Mouse (Mus musculus): ENCODE data around the gene Rpl36-ps4. TPM values are rescaled to one million over a fixed set of nuclear protein-coding genes. Genes with fewer than 3 reads are reported as not detected.
"Not testable (repeated sequence)": the region's sequence is repeated elsewhere in the genome, so short reads cannot be mapped to it uniquely, and the experiment has no call there.

The Rpl36-ps4 gene
- polyA plus RNA-seq, 1 experiment, result not detected

DNA sequence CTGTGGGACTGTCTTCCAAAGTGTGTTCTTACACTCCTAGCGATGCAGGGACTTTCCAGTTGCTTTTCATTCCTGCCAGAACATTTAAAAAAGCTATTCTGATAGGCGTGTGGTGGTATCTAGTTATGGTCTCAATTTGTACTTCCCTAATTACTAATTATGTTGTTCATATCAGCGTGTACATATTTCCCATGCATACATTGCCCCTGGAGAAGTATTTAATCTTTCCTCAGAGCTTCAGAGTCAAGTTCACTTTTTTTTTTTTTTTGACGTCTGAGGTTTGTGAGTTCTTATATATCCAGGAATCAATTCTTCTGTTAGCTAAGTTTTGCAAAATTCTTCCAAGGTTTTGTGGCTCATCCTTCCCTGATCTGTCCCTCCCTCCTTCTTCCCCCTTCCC is 15.4 kb downstream of the Rpl36-ps4 start:
- no peak for DNase-seq (ENCODE audit: low read depth)

GRCm38 (mm10) chr17:87948965-87949584 is 28.3 kb downstream of the Rpl36-ps4 start:
- DNase-seq (ENCODE audit: low read depth), result no peak

- DNase-seq (ENCODE audit: low read depth), result not testable (repeated sequence)
Measured at GRCm38 (mm10) chr17:87954618-87955124, 33.9 kb downstream of the Rpl36-ps4 start.

DNA sequence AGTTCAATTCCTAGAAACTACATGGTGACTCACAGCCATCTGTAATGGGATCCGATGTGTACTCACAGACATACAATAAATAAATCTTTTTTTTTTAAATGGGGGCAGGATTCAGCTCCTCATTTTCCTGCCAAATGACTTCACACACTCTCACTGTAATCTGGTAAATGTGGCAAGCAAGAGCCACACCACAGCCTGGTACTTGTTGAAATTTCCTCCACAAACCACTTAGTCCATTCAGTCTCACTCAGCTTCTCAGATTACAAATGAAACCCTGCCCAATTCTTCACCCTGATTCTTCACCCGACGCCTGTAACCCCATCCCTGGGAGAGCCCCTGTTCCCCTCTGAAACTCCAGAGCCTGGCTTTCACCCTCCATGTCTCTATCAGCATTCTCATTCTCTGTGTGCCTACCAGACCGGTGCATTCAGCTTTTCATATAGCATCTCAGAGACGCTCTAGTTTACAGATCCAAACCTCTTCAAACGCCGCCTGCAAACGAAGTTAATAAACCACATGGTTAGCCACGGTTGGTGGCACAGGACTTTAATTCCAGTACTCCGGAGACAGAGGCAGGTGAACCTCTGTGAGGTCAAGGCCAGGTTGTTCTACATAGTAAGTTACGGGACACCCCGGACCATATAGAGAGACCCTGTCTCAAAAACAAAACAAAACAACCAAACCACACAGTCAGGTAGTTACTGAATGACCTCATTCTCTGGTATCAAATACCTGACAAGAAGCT is 36.5 kb downstream of the Rpl36-ps4 start:
- DNase-seq (ENCODE audit: low read depth), result no peak

DNA sequence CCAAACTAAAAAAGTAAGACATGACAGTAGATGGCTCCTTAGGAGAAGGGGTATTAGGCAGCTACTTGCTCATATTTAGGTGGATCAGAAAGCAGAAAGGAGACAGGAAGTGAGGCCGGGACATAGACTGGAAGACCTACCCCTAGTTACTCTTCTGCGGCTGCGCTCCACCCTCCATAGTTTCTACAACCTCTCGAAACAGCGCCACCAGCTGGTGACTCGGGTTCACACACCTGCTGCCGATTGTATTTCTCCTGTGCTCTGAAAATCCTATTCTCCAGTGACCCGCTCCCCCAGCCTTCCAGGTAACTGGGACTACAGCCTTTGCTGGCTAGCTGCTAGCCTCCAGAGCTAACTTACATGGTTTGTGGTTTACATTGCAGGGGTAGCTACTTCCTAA is 37.5 kb downstream of the Rpl36-ps4 start:
- no peak for DNase-seq (ENCODE audit: low read depth)

GRCm38 (mm10) chr17:87959406-87959805 is 38.6 kb downstream of the Rpl36-ps4 start:
- DNase-seq (ENCODE audit: low read depth), result not testable (repeated sequence)

GRCm38 (mm10) chr17:87959931-87960330 is 39.2 kb downstream of the Rpl36-ps4 start:
- not testable (repeated sequence) for DNase-seq (ENCODE audit: low read depth)

DNA sequence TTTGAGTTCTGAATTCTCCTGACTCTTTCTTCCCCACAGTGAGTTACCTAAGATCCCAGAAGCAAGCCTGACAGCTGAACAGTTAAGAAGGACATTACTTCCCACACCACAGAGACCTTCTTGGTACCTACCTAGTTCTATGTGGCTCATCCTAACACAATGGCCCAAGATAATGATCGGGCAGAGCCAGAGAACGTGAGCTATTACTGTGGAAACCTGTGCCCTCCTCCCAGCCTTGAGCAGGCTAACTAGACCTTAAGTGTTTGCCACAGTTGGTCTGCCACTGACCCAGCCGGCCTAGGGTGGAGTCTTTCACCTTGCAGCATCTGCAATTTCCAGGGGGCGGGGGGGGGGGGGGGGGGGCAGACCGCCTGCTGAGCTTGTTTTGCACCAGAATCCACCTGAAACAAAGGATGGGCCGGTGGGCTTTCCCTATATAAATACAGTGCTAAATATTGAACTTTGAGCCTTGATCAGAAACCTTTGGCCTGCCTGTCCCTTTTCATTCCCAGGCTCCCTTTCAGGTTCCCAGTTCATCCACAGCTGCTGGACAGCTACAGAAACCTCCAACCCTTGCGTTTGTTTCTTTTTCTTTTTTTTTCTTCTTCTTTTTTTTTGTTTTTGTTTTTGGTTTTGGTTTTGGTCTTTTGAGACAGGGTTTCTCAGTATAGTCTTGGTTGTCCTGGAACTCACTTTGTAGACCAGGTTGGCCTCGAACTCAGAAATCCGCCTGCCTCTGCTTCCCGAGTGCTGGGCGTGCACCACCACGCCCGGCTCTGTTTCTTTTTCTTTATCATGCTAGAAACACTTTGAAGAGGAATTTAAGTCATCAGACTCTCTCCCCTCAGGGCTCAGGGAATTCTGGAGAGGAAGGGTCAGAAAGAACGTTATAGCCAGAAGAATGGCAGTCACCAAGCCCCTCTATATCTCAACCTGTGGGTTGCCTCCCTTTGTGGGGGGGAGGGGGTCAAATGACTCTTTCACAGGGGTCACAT is 42.6 kb downstream of the Rpl36-ps4 start:
- no peak for DNase-seq (ENCODE audit: low read depth)

DNA sequence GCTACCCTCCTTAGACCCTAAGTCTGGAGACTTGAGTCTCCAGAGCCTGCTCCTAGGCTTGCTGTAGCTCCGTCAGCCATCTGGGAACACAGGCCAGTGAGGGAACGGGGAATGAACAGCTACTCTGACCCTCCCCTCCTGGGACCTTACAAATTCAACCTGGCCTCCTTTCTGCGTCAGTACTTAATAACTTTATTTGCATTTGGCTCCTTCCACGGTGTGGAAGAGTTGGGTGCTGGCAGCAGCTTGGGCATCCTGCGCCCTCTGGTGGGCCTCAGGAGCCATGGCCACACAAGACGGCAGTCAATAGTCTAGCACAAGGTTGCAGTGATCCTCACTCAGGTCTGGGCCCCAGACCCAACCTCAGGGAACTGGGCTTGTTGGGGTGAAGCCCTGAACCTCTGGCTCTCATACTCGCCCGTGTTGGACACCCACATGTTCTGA is 47.7 kb downstream of the Rpl36-ps4 start:
- not testable (repeated sequence) for DNase-seq (ENCODE audit: low read depth)

Other genes starting within 250 kb of the Rpl36-ps4 start
- 6.7 and 8.4 TPM in 2 replicates for gene Msh2, start 248.6 kb upstream of the Rpl36-ps4 start, polyA plus RNA-seq (2012; rRNA removed)
- 0.11 and 0.41 TPM in 2 replicates for gene Kcnk12, start 123.0 kb upstream of the Rpl36-ps4 start, polyA plus RNA-seq (2012; rRNA removed)
- gene Msh6, start 54.1 kb downstream of the Rpl36-ps4 start, polyA plus RNA-seq (2012; rRNA removed), result 3.4 and 4.4 TPM in 2 replicates
- 16.2 and 24.4 TPM in 2 replicates for gene Fbxo11, start 144.3 kb downstream of the Rpl36-ps4 start, polyA plus RNA-seq (2012; rRNA removed)